Mouse (Mus musculus): Measurements from ENCODE around the gene Tesk2.
A peak's percentile ranks its signal among the peaks of the same experiment; 100 is the strongest.
"Not testable (repeated sequence)": the region's sequence is repeated elsewhere in the genome, so short reads cannot be mapped to it uniquely, and the experiment has no call there.

Gene Tesk2

GRCm38 (mm10) chr4:116788956-116789355, 68.2 kb downstream of the Tesk2 start:
- DNase-seq (ENCODE audit: low read depth, low spot score): peak; percentile 55

- no peak for DNase-seq (ENCODE audit: low read depth, low spot score)
These were observed 71.7 kb downstream of the Tesk2 start for GRCm38 (mm10) chr4:116792453-116792852.

GRCm38 (mm10) chr4:116794273-116794672, 73.5 kb downstream of the Tesk2 start:
- DNase-seq (ENCODE audit: low read depth, low spot score): no peak

- DNase-seq (ENCODE audit: low read depth, low spot score): no peak
These were observed 75.8 kb downstream of the Tesk2 start for GRCm38 (mm10) chr4:116796442-116797110.

- no peak for DNase-seq (ENCODE audit: low read depth, low spot score)
These were observed 79.2 kb downstream of the Tesk2 start for GRCm38 (mm10) chr4:116799901-116800300.

GRCm38 (mm10) chr4:116807197-116808129, 86.7 kb downstream of the Tesk2 start, which contains the start of the genes Toe1 and Mutyh:
Gene Toe1, minus strand, starts transcription at chr4:116807640.
Gene Mutyh, plus strand, starts transcription at chr4:116807723.
- DNase-seq (ENCODE audit: low read depth, low spot score): peak; percentile 91

- no peak for DNase-seq (ENCODE audit: low read depth, low spot score)
These were observed 90.3 kb downstream of the Tesk2 start for GRCm38 (mm10) chr4:116811012-116811411.

GRCm38 (mm10) chr4:116815276-116815675, 94.5 kb downstream of the Tesk2 start:
- DNase-seq (ENCODE audit: low read depth, low spot score): no peak

GRCm38 (mm10) chr4:116817486-116817885, 96.7 kb downstream of the Tesk2 start:
- no peak for DNase-seq (ENCODE audit: low read depth, low spot score)

GRCm38 (mm10) chr4:116819968-116820901, 99.5 kb downstream of the Tesk2 start:
- DNase-seq (ENCODE audit: low read depth, low spot score): no peak

GRCm38 (mm10) chr4:116820902-116821693, 100.3 kb downstream of the Tesk2 start:
- no peak for DNase-seq (ENCODE audit: low read depth, low spot score)

GRCm38 (mm10) chr4:116821694-116822016, 100.9 kb downstream of the Tesk2 start, which contains the start of gene Hpdl:
Gene Hpdl, minus strand, starts transcription at chr4:116821707.
- DNase-seq (ENCODE audit: low read depth, low spot score): no peak

GRCm38 (mm10) chr4:116824541-116825004, 103.8 kb downstream of the Tesk2 start:
- DNase-seq (ENCODE audit: low read depth, low spot score): no peak

GRCm38 (mm10) chr4:116827819-116828218, 107.1 kb downstream of the Tesk2 start:
- no peak for DNase-seq (ENCODE audit: low read depth, low spot score)

- no peak for DNase-seq (ENCODE audit: low read depth, low spot score)
These were observed 108.8 kb downstream of the Tesk2 start for GRCm38 (mm10) chr4:116829364-116830069.

- no peak for DNase-seq (ENCODE audit: low read depth, low spot score)
These were observed 109.3 kb downstream of the Tesk2 start for GRCm38 (mm10) chr4:116830070-116830368.

GRCm38 (mm10) chr4:116838999-116839398, 118.3 kb downstream of the Tesk2 start:
- no peak for DNase-seq (ENCODE audit: low read depth, low spot score)

GRCm38 (mm10) chr4:116840096-116840495, 119.3 kb downstream of the Tesk2 start:
- DNase-seq (ENCODE audit: low read depth, low spot score): not testable (repeated sequence)

- DNase-seq (ENCODE audit: low read depth, low spot score): no peak
These were observed 120.1 kb downstream of the Tesk2 start for GRCm38 (mm10) chr4:116840841-116841240.

GRCm38 (mm10) chr4:116844324-116844723, 123.6 kb downstream of the Tesk2 start:
- no peak for DNase-seq (ENCODE audit: low read depth, low spot score)
